Mouse (Mus musculus): Measurements from ENCODE around the gene Hmgcs2.

Gene Hmgcs2

GRCm38 (mm10) chr3:98279682-98280081, 553 bp upstream of the Hmgcs2 start:
- peak in 1 of 2 experiments; percentile 13 for DNase-seq (ENCODE audit: low spot score in 2 of 2)

- DNase-seq (ENCODE audit: low spot score in 2 of 2), result peak; percentile 54 to 72
These were observed 871 bp downstream of the Hmgcs2 start for GRCm38 (mm10) chr3:98280933-98281678.

- DNase-seq (ENCODE audit: low spot score in 2 of 2), result no peak
These were observed 2.2 kb downstream of the Hmgcs2 start for GRCm38 (mm10) chr3:98282422-98282821.

- DNase-seq (ENCODE audit: low spot score in 2 of 2), result no peak
These were observed 3.0 kb downstream of the Hmgcs2 start for GRCm38 (mm10) chr3:98283205-98283604.

- no peak for DNase-seq (ENCODE audit: low spot score in 2 of 2)
These were observed 10.8 kb downstream of the Hmgcs2 start for GRCm38 (mm10) chr3:98291044-98291443.

GRCm38 (mm10) chr3:98295965-98296364, 15.7 kb downstream of the Hmgcs2 start:
- no peak for DNase-seq (ENCODE audit: low spot score in 2 of 2)

GRCm38 (mm10) chr3:98299391-98300100, 19.3 kb downstream of the Hmgcs2 start:
- DNase-seq (ENCODE audit: low spot score in 2 of 2), result no peak

GRCm38 (mm10) chr3:98300266-98300665, 20.0 kb downstream of the Hmgcs2 start:
- no peak for DNase-seq (ENCODE audit: low spot score in 2 of 2)

GRCm38 (mm10) chr3:98301761-98302160, 21.5 kb downstream of the Hmgcs2 start:
- DNase-seq (ENCODE audit: low spot score in 2 of 2), result no peak

- DNase-seq (ENCODE audit: low spot score in 2 of 2), result no peak
These were observed 28.4 kb downstream of the Hmgcs2 start for GRCm38 (mm10) chr3:98308606-98309005.

GRCm38 (mm10) chr3:98310456-98310855, 30.2 kb downstream of the Hmgcs2 start:
- DNase-seq (ENCODE audit: low spot score in 2 of 2), result no peak

GRCm38 (mm10) chr3:98312867-98313266, 32.6 kb downstream of the Hmgcs2 start:
- peak; percentile 12 to 19 for DNase-seq (ENCODE audit: low spot score in 2 of 2)

- DNase-seq (ENCODE audit: low spot score in 2 of 2), result no peak
These were observed 33.3 kb downstream of the Hmgcs2 start for GRCm38 (mm10) chr3:98313294-98314155.

- no peak for DNase-seq (ENCODE audit: low spot score in 2 of 2)
These were observed 34.9 kb downstream of the Hmgcs2 start for GRCm38 (mm10) chr3:98315181-98315580.

- no peak for DNase-seq (ENCODE audit: low spot score in 2 of 2)
These were observed 36.9 kb downstream of the Hmgcs2 start for GRCm38 (mm10) chr3:98317143-98317542.

GRCm38 (mm10) chr3:98319190-98319589, 39.0 kb downstream of the Hmgcs2 start:
- no peak for DNase-seq (ENCODE audit: low spot score in 2 of 2)

GRCm38 (mm10) chr3:98322209-98322608, 42.0 kb downstream of the Hmgcs2 start:
- no peak for DNase-seq (ENCODE audit: low spot score in 2 of 2)

- no peak for DNase-seq (ENCODE audit: low spot score in 2 of 2)
These were observed 44.0 kb downstream of the Hmgcs2 start for GRCm38 (mm10) chr3:98324235-98324634.

GRCm38 (mm10) chr3:98334010-98334409, 53.8 kb downstream of the Hmgcs2 start:
- no peak for DNase-seq (ENCODE audit: low spot score in 2 of 2)

- DNase-seq (ENCODE audit: low spot score in 2 of 2), result no peak
These were observed 55.1 kb downstream of the Hmgcs2 start for GRCm38 (mm10) chr3:98335331-98335730.

- no peak for DNase-seq (ENCODE audit: low spot score in 2 of 2)
These were observed 55.7 kb downstream of the Hmgcs2 start for GRCm38 (mm10) chr3:98335886-98336285.

All from heart, adult 9 months (tissue).